Mouse (Mus musculus): Measurements from ENCODE around the gene Tada3.

- TF ChIP-seq CTCF (IDR thresholded peaks at IDR 0.05; ENCODE audit: insufficient read depth, low read depth, low read length), result no peak
- TF ChIP-seq POLR2A (IDR thresholded peaks at IDR 0.05; ENCODE audit: insufficient read depth, low read depth, low read length), result no peak
Measured at GRCm38 (mm10) chr6:113350538-113350937, 27.1 kb downstream of the Tada3 start.

Measured in olfactory bulb, adult 2 months (tissue).